Mouse (Mus musculus) lung, embryonic 14.5 days (tissue): ENCODE measurements at regions not wholly inside any gene's neighbourhood (a gene's known extent, or its start where the extent isn't known, plus 50 kb on each side); places are given as distances from the start of the nearest gene placed in this dataset.
"Not testable (repeated sequence)": the region's sequence is repeated elsewhere in the genome, so short reads cannot be mapped to it uniquely, and the experiment has no call there.

Source experiments
- ATAC-seq: fragments of 200-750 bp; cut with Nextera tagmentation; 2 replicates; pipeline ENCODE4 v1.8.0; 2017; ENCODE audit warnings: mild to moderate bottlenecking, moderate TSS enrichment, moderate library complexity; ENCODE audit not compliant: insufficient read depth
- DNase-seq: peaks from one replicate; pipeline ENCODE4 v3.0.0-alpha.2; 2015
- H3K27ac ChIP-seq: fragments of 300-500 bp; sonication (generic); 2 replicates; pipeline ENCODE4 v1.5.1; 2014; ENCODE audit warnings: low read depth, mild to moderate bottlenecking, moderate library complexity
- H3K27me3 ChIP-seq: fragments of 300-500 bp; sonication (generic); 2 replicates; pipeline ENCODE4 v1.6.1; 2014; ENCODE audit warnings: low read length, control low read depth; ENCODE audit not compliant: insufficient read depth
- H3K36me3 ChIP-seq: fragments of 300-500 bp; sonication (generic); 2 replicates; pipeline ENCODE4 v1.6.1; 2014; ENCODE audit warnings: control low read depth; ENCODE audit not compliant: insufficient read depth
- H3K4me1 ChIP-seq: fragments of 300-500 bp; sonication (generic); 2 replicates; pipeline ENCODE4 v1.6.1; 2014; ENCODE audit warnings: antibody characterized with exemption, control low read depth; ENCODE audit not compliant: insufficient read depth
- H3K4me2 ChIP-seq: fragments of 300-500 bp; sonication (generic); 2 replicates; pipeline ENCODE4 v1.6.1; 2014; ENCODE audit warnings: mild to moderate bottlenecking
- H3K4me3 ChIP-seq: fragments of 300-500 bp; sonication (generic); 2 replicates; pipeline ENCODE4 v1.5.1; 2014; ENCODE audit warnings: low read depth, low read length
- H3K9ac ChIP-seq: fragments of 300-500 bp; sonication (generic); 2 replicates; pipeline ENCODE4 v1.6.1; 2014
- H3K9me3 ChIP-seq: fragments of 300-500 bp; sonication (generic); 2 replicates; pipeline ENCODE4 v1.6.1; 2016; ENCODE audit warnings: low read depth, low read length, control low read depth
- CTCF ChIP-seq: IDR thresholded peaks from 2 replicates; pipeline ENCODE4 v1.5.1; 2016; ENCODE audit warnings: antibody characterized with exemption, low read depth
- WGBS: fragments of 180-500 bp; shearing (Covaris S2); extraction: QIAGEN DNeasy Blood & Tissue Kit; methylation state at CpG from one replicate; pipeline ENCODE4 v1.1.7; 2014; 5-methylcytosine and 5-hydroxymethylcytosine counted together

GRCm38 (mm10) chr13:97408414-97409290, 167.7 kb downstream of the Enc1 start:
- no peak overlapping the region for H3K4me2 ChIP-seq
- 54% methylated on average over 22 of the region's 22 CpGs for WGBS
- peaks cover 7% of the 10 kb centered on the region for H3K4me1 ChIP-seq
- H3K4me3 ChIP-seq, result no peak overlapping the region
- no peak overlapping the region for H3K9ac ChIP-seq
- no peak for TF ChIP-seq CTCF
- H3K36me3 ChIP-seq, result no peaks in the 10 kb centered on the region
- H3K9me3 ChIP-seq, result no peaks in the 10 kb centered on the region
- DNase-seq (peak; percentile 84), ATAC-seq (peak; percentile 35; the same call in 1 of the 2 replicates)
- H3K27ac ChIP-seq, result no peak overlapping the region
- H3K27me3 ChIP-seq, result no peaks in the 10 kb centered on the region

GRCm38 (mm10) chr13:97407773-97408172, 166.9 kb downstream of the Enc1 start:
- no peak overlapping the region for H3K9ac ChIP-seq
- WGBS, result 36% methylated on average over 2 of the region's 2 CpGs
- no peak overlapping the region for H3K4me3 ChIP-seq
- H3K9me3 ChIP-seq, result no peaks in the 10 kb centered on the region
- no peak for DNase-seq
- no peaks in the 10 kb centered on the region for H3K36me3 ChIP-seq
- no peak overlapping the region for H3K4me2 ChIP-seq
- no peak overlapping the region for H3K27ac ChIP-seq
- no peak for ATAC-seq
- H3K4me1 ChIP-seq, result peaks cover 7% of the 10 kb centered on the region
- no peaks in the 10 kb centered on the region for H3K27me3 ChIP-seq
- TF ChIP-seq CTCF, result no peak

DNA sequence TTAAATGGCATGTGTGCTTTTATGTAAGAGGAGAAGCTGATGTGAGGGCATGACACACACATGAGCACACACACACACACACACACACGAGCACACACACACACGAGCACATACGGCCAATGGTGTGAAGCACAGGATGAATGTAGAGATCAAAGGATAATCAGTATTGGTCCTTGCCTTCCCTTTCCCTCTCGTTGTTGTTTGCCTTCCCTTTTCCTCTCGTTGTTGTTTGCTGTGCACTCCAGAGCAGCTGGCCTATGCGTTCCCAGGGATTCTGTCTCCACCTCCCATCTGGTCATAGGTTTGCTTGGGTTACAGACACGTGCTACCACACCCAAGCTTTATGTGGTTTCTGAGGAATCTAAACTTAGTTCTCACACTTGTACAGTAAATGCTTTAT, 165.8 kb downstream of the Enc1 start:
- 22% methylated on average over 7 of the region's 7 CpGs for whole genome bisulfite sequencing
- H3K27ac ChIP-seq, result no peak overlapping the region
- 0 out of 2 replicates have a peak overlapping the region, but pooled peaks have one; percentile 19 for H3K4me2 ChIP-seq
- H3K4me3 ChIP-seq, result no peak overlapping the region
- H3K4me1 ChIP-seq, result peaks cover 7% of the 10 kb centered on the region
- H3K9ac ChIP-seq, result no peak overlapping the region
- H3K27me3 ChIP-seq, result no peaks in the 10 kb centered on the region
- DNase-seq (peak; percentile 38), ATAC-seq (peak; percentile 55; the same call in 1 of the 2 replicates)
- H3K36me3 ChIP-seq, result no peaks in the 10 kb centered on the region
- H3K9me3 ChIP-seq, result no peaks in the 10 kb centered on the region
- TF ChIP-seq CTCF, result no peak

DNA sequence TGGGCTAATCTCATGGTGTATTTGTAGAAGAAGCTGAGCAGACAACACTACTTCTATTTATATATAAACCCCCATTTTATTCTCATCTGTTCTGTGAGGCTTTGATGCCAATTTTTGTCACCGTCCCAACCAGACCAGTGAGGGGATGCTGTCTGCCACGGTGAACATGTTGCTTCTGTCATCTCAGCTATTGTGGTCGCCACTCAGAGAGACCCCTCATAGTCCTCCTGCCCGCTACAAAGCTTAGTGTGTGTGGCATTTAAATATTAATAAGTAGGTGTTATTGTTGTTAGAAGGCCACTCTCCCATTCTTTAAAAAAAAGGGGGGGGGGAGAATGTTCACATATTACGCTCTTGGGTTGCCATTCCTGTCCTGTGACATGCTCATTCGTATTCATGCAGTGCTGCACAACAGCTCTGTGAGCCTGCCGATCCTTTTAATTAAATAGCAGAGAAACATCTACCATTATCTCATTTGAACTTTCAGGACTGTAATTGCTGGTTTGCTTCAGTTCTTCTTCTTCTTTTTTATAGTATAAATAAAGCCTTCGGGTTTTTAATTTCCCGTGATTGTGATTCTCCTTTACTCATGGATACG, 161.4 kb downstream of the Enc1 start:
- ATAC-seq (no peak), DNase-seq (no peak)
- Histone ChIP-seq H3K4me2 (no peak overlapping the region), H3K36me3 (no peaks in the 10 kb centered on the region), H3K4me1 (peaks cover 7% of the 10 kb centered on the region), H3K27me3 (no peaks in the 10 kb centered on the region), H3K9ac (no peak overlapping the region), H3K9me3 (no peaks in the 10 kb centered on the region), H3K27ac (no peak overlapping the region), H3K4me3 (no peak overlapping the region)
- WGBS, result 85% methylated on average over 10 of the region's 10 CpGs
- TF ChIP-seq CTCF, result no peak

- no peak for ATAC-seq
- no peak for TF ChIP-seq CTCF
- Histone ChIP-seq H3K27me3 (no peaks in the 10 kb centered on the region), H3K36me3 (no peaks in the 10 kb centered on the region), H3K9ac (no peak overlapping the region), H3K27ac (no peak overlapping the region), H3K4me2 (no peak overlapping the region), H3K9me3 (no peaks in the 10 kb centered on the region), H3K4me1 (peaks cover 5% of the 10 kb centered on the region), H3K4me3 (no peak overlapping the region)
- no peak for DNase-seq
- WGBS, result 84% methylated on average over 7 of the region's 7 CpGs
These were observed 160.7 kb downstream of the Enc1 start for GRCm38 (mm10) chr13:97401620-97402019.

- 81% methylated on average over 1 of the region's 1 CpGs for WGBS
- DNase-seq, result no peak
- no peaks in the 10 kb centered on the region for H3K9me3 ChIP-seq
- H3K9ac ChIP-seq, result no peak overlapping the region
- no peak overlapping the region for H3K4me2 ChIP-seq
- ATAC-seq, result no peak
- H3K4me1 ChIP-seq, result no peaks in the 10 kb centered on the region
- no peaks in the 10 kb centered on the region for H3K27me3 ChIP-seq
- TF ChIP-seq CTCF, result no peak
- no peak overlapping the region for H3K4me3 ChIP-seq
- H3K27ac ChIP-seq, result no peak overlapping the region
- H3K36me3 ChIP-seq, result no peaks in the 10 kb centered on the region
These were observed 157.1 kb downstream of the Enc1 start for GRCm38 (mm10) chr13:97398041-97398440.

- DNase-seq (no peak), ATAC-seq (no peak)
- Histone ChIP-seq H3K27me3 (no peaks in the 10 kb centered on the region), H3K4me2 (no peak overlapping the region), H3K27ac (no peak overlapping the region), H3K4me3 (no peak overlapping the region), H3K9me3 (no peaks in the 10 kb centered on the region), H3K36me3 (no peaks in the 10 kb centered on the region), H3K9ac (no peak overlapping the region), H3K4me1 (no peaks in the 10 kb centered on the region)
- TF ChIP-seq CTCF, result no peak
- 57% methylated on average over 3 of the region's 3 CpGs for WGBS
These were observed 156.2 kb downstream of the Enc1 start for GRCm38 (mm10) chr13:97396899-97397640.

DNA sequence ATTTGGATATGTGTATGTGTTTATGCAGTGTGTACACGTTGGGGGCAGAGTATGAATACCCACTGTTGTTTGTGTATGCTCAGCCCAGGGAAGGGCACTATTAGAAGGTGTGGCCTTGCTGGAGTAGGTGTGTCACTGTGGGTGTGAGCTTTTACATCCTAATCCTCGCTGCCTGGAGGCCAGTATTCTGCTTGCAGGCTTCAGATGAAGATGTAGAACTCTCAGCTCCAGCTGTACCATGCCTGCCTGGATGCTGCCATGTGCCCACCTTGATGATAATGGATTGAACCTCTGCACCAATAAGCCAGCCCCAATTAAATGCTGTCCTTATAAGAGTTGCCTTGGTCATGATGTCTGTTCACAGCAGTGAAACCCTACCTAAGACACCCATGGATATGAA, 155.4 kb downstream of the Enc1 start:
- not testable (repeated sequence) for H3K4me3 ChIP-seq, H3K36me3 ChIP-seq, H3K4me1 ChIP-seq, H3K9me3 ChIP-seq, H3K27ac ChIP-seq, ATAC-seq, H3K9ac ChIP-seq, H3K4me2 ChIP-seq, H3K27me3 ChIP-seq, DNase-seq
- 66% methylated on average over 2 of the region's 2 CpGs for WGBS
